Mouse (Mus musculus) CD4-positive, CD25-positive, alpha-beta regulatory T cell, adult 2 months (primary cell): ENCODE results near the gene Pak6.
"Not testable (repeated sequence)": the region's sequence is repeated elsewhere in the genome, so short reads cannot be mapped to it uniquely, and the experiment has no call there.

ENCODE experiments used
- DNase-seq: peaks from one replicate; pipeline ENCODE4 v3.0.0-alpha.2; 2012; ENCODE audit warnings: low read depth, low spot score

The Pak6 gene

GRCm38 (mm10) chr2:118662902-118663803 lies at the start of gene Pak6:
TSS of gene Pak6 (plus strand) at chr2:118663303.
- peak; percentile 54 for DNase-seq

DNA sequence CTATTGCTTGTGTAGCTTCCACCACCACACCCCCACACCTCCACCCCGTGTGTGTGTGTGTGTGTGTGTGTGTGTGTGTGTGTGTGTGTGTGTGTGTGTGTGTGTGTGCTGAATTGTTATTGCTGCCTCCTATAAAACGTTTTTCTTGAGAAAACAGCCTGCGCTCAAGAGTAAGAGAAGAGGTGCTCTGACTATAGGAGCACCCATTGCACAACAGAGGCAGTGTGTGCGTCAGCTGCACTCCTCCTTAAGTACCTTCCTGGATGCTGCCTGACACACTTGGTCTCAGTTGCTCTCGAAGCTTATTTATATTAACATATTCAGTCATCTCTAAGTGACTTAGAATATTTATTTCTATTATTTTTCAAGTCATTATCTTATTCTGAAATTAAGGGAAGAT lies 45.1 kb upstream of the Pak6 start:
- DNase-seq, result no peak

DNA sequence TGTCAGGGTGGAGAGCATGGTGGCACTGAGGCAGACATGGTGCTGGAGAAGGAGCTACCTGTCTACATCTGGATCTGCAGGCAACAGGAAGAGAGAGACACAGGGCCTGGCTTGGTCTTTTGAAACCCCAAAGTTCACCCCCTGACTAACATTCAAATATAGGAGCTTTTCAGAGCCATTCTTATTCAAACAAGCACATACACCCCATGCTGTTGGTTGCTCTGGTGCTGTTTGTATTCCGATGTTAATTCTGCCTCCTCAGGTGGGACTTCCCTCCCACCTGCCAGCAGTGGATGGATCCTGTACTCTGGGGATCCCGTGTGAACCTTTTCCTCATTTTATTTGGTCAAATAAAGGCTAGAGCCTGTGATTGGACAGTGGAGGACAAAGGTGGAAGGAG lies 43.0 kb upstream of the Pak6 start:
- DNase-seq, result no peak

DNA sequence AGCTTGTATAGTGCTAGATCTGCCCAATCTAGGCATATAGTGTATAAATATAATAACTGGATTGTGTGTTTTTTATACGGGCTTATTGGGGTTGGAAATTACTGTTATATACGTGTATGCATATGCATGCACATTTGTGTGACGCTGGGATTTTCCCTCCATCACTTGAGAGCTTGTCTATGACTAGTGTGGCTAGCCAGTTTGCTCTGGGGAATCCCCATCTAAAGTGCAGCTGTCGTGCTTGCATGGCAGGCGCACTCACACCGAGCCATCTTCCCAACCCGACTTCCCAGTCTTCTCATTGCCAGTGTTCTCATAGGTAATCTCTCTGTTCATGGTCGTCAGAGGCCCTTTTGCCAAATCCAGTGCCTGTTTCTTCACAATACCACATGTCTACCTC lies 42.5 kb upstream of the Pak6 start:
- DNase-seq, result peak; percentile 90

- DNase-seq, result no peak
Observed at GRCm38 (mm10) chr2:118629276-118629675, 33.8 kb upstream of the Pak6 start.

DNA sequence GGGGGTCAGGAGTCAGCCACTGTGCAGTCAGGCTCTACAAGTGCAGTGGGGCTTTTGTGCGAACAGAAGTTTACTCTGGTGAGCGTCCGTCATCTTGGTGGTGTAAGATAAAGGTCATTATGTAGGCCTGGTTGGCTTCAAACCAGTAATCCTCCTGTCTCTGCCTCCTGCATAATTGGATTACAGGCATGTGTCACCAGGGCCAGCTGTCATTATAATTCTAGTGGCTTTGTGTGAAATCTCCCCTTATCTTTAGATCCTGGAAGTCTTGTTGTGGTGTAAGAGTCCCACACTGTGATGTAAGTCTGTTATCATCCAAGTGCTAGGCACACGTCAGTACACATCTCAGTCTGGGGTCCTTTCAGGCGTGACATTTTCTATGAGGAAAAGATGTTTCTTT lies 29.7 kb upstream of the Pak6 start:
- DNase-seq, result no peak

DNA sequence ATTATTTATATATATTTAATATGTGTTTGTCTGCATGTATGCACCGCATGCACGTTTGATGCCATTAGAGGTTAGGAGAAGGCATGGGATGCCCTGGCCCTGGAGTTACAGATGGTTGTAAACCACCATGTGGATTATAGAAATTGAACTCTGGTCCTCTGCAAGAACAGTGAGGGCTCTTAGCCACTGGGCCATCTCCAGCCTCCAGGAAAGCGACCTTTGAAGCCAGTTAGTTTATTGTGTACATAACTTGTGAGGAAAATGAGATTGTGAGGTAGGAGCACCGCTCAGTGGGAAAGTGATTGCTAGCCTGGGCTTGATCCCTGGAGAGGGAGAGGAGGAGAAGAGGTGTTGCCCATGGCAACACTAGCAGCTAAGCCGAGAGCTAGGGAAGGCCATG lies 25.8 kb upstream of the Pak6 start:
- DNase-seq, result no peak

- DNase-seq, result peak; percentile 87
Observed at GRCm38 (mm10) chr2:118637888-118638526, 25.1 kb upstream of the Pak6 start.

- no peak for DNase-seq
Observed at GRCm38 (mm10) chr2:118638686-118639085, 24.4 kb upstream of the Pak6 start.

DNA sequence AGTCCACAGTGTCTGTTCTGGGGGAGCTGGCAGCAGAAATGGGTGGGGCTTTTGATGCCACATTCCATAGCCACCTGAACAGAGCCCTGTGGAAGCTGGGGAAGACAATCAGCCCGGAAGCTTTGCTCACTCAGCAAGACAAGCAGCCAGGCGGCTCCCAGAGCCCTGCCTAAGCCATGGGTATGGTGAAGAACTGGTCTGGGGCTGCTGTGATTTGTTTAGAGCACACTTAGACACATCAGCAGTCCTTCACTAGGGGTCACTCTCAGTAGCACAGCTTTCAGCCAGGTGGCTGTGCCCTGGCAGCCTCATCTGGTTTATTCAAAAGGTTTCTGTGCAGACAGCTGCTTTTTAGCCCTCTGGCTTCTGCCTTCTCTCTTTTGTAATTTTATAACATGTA lies 22.0 kb upstream of the Pak6 start:
- DNase-seq, result no peak

- DNase-seq, result peak; percentile 79
Observed at GRCm38 (mm10) chr2:118642431-118642830, 20.7 kb upstream of the Pak6 start.

GRCm38 (mm10) chr2:118642942-118643341 lies 20.2 kb upstream of the Pak6 start:
- DNase-seq, result peak; percentile 52

- DNase-seq, result no peak
Observed at GRCm38 (mm10) chr2:118646665-118647064, 16.4 kb upstream of the Pak6 start.

DNA sequence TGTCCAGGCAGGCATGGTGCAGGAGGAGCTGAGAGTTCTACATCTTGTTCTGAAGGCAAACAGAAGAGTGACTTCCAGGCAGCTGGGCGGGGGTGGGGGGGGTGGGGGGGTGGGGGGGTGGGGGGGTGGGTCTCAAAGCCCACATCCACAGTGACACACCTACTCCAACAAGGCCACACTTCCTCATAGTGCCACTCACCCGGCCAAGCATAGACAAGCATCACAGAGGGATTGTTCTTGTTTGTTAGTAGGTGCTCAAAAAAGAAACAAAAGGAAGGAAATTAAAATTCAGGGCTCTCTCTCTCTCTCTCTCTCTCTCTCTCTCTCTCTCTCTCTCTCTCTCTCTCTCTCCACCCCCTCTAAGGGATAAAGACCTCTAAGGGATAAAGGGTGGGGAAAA lies 12.4 kb upstream of the Pak6 start:
- not testable (repeated sequence) for DNase-seq

GRCm38 (mm10) chr2:118656688-118657281 lies 6.3 kb upstream of the Pak6 start:
- DNase-seq, result no peak

DNA sequence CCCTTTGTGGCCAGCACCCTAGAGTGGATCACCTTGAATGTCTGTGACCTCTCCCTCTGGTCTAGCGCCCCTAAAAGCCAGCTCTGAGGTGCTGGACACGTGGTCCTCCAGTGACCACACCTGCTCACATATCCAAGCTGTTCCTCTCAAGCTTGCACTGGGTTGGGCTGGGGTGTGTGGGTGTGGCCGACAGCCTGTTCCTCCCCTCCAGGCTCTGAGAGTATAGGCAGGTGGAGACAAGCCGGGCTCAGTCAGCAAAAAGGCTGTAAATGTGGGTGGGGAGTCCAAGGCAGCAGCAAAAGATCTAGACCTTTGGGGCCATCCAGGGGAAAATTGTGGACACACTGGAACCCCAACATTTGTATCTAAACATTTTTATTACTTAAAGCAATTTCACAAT lies 4.6 kb upstream of the Pak6 start:
- DNase-seq, result no peak

DNA sequence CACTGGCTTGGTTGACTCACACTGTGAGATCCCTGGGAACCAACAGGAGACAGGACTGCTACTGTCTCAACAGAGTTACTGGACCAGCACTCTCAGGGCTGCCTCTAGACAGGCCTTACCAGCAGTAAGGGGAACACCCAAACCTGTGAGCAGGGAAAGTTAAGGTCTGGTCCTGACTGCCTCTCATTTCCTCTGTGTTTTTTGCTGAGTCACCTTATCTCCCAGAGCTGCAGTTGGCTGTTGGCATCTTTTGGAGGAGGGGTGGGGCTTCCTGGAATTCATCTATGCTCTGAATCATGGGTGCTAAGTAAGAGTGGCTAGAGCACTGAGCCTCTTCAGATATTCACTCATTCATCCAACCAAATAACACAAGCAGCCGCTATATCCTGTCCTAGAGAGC lies 4.0 kb upstream of the Pak6 start:
- DNase-seq, result peak; percentile 27

DNA sequence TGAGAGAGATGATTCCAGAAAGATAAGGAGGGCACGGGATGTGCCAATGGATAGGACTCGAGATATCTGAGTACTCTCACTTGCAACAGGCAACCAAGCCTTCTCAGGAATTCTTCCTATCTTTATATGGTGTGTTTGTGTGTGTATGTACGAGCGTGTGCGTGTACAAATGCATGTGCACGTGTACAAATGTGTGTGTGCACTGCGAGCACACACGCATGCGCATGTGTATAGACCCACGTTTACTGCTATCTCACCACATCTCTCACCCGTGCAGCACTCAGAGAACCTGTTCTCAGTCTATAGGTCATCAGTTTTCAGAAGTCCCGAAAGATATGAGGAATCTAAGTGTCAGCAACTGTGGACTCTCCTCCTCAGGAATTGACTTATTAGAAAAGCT lies 3.6 kb upstream of the Pak6 start:
- DNase-seq, result no peak

DNA sequence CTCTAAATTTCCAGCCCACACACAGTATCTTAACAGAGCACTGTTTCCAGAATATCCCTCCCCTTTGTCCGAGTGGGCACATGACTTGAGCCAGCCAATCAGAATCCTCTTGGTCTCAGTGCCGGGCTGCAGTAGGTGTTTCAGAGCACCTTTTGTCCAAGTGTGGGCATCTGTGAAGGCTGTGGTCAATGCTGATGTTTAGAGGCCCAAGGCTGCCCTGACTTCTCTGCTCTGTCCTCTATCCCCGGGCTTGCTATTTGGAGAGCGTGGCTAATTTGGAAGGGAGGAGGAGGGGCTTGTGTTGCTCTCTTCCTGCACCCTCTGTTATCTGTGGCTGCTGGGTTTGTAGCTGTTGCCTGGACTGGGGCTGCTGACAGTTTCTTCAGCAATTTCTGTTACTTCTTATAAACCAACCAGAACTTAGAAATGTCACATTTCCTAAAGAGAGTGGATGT lies 3.1 kb upstream of the Pak6 start:
- peak; percentile 68 for DNase-seq

DNA sequence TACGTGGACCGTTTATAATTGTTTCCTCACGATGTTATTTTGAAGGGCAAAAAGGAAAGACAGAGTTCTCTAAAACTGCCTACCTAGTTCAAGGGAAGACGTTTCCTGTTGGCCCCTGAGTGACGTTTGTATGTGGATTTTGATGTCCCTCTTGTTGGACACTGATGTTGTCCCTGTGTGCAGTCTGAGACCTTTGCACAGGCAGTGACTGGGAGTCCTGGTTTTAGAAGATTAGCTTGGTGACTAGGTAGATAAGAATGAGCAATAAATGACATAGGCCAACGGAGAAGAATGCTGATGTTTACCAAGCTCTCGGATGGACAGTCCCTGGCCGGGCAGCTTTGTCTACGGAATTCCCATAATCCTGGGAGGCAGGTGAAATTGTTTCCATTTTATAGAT lies 1.2 kb upstream of the Pak6 start:
- DNase-seq, result no peak

DNA sequence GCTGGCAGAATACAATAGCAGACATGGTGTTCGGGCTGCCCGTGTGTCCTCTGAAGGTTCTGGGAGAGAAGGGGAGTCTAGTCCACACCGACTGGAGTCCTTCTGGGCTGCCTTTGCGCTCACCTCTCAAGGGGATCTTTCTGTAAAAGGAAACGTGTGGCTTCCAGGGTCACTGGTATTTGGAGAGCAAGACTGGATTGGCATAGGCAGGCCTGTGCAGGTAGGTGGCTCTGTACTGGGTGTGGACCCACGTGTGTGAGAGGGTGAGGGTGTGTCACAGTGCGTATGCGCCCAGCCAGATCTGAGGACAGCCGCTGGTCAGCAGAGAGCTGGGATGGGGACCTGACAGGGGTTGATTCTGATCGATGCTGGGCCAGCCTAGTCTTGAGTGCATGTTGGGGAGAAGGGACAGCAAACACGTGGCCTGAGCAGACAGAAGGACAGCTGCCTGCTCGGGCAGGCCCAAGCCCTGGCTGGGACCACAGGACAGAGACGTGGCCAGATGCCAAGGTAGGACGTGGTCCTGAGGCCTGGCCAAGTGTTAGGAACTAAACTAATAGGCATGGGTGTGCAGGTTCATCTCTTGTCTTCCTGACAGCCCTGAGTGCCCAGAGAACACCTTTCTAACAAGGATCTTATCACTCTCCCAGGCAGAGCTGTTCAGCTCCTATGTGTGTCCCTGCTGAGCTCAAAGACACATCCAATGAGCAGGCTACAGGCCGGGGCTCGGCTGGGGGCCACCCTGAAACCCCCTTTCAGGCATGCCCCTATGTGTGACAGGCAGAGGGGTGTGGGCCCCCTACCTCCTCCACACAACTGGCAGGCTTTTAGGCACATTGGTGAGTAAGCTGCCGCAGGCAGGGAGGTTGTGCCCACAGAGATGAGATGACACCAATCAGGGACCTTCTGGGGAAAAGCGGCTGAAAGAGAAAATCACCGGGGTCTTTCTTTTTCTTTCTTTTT lies 982 bp downstream of the Pak6 start:
- no peak for DNase-seq
